Mouse (Mus musculus) heart, adult 2 months (tissue): ENCODE results near the gene Shisa8. TPM values are rescaled to one million over a fixed set of nuclear protein-coding genes. Genes with fewer than 3 reads are reported as not detected.

Experiments used
- DNase-seq, 2 experiments: peaks; one replicate each; pipeline ENCODE4 v3.0.0; 2021
- H3K27ac ChIP-seq: fragments of 200-600 bp; 2 replicates; pipeline ENCODE4 v1.8.1; 2022
- H3K27me3 ChIP-seq: fragments of 200-500 bp; 2 replicates; pipeline ENCODE4 v1.6.1; 2012; ENCODE audit warnings: mild to moderate bottlenecking, low read length, inconsistent platforms, mixed read lengths; ENCODE audit not compliant: control insufficient read depth, insufficient read depth
- H3K36me3 ChIP-seq: fragments of 200-500 bp; 2 replicates; pipeline ENCODE4 v1.6.1; 2012; ENCODE audit warnings: low read length, inconsistent platforms; ENCODE audit not compliant: control insufficient read depth, insufficient read depth
- H3K4me1 ChIP-seq: fragments of 200-500 bp; 2 replicates; pipeline ENCODE4 v1.6.1; 2011; ENCODE audit warnings: low read length; ENCODE audit not compliant: control insufficient read depth, insufficient read depth
- H3K4me3 ChIP-seq: fragments of 200-600 bp; 2 replicates; pipeline ENCODE4 v1.8.1; 2022
- H3K79me2 ChIP-seq: fragments of 200-500 bp; replicated peaks from 2 replicates; pipeline ENCODE4 v1.6.1; 2012; ENCODE audit warnings: mild to moderate bottlenecking, inconsistent platforms, low read length, moderate library complexity, mixed read lengths; ENCODE audit not compliant: control insufficient read depth, insufficient read depth
- H3K9ac ChIP-seq: fragments of 200-500 bp; 2 replicates; pipeline ENCODE4 v1.6.1; 2012; ENCODE audit warnings: low read depth, mild to moderate bottlenecking, control low read depth, inconsistent platforms, low read length, mixed read lengths
- CTCF ChIP-seq: fragments of 200-600 bp; IDR thresholded peaks from 2 replicates; pipeline ENCODE4 v1.8.1; 2022; ENCODE audit warnings: antibody characterized with exemption, mild to moderate bottlenecking, moderate library complexity
- EP300 ChIP-seq: fragments of 200-500 bp; IDR thresholded peaks from 2 replicates; pipeline ENCODE4 v1.6.1; 2011; ENCODE audit warnings: low read depth, low read length, control low read depth; ENCODE audit not compliant: insufficient read depth
- POLR2A ChIP-seq: fragments of 200-500 bp; IDR thresholded peaks from 2 replicates; pipeline ENCODE4 v1.6.1; 2011; ENCODE audit warnings: mild to moderate bottlenecking, low read depth, low read length, control low read depth; ENCODE audit not compliant: insufficient read depth
- WGBS: fragments of 180-500 bp; shearing (Covaris S2); methylation state at CpG from one replicate; pipeline ENCODE4 v1.1.7; 2018; 5-methylcytosine and 5-hydroxymethylcytosine counted together
- intact Hi-C: fragments of 180-260 bp; cut with DNase I; formaldehyde crosslinking; loops from one replicate; pipeline ENCODE4 v1.15.1; 2025
- polyA plus RNA-seq: library from polyadenylated mRNA; depleted of rRNA; stranded (reverse); fragments of >200 nt; gene quantifications from 2 replicates; pipeline ENCODE4 v1.2.3, GENCODE M21; 2012
- total RNA-seq, 2 experiments: library from RNA; stranded (reverse); gene quantifications; 2 replicates each; pipeline ENCODE4 v1.2.3; 2021

Shisa8 gene
- total and polyA plus RNA-seq, 3 experiments = 0.13 to 0.23 (median 0.21) TPM

DNA sequence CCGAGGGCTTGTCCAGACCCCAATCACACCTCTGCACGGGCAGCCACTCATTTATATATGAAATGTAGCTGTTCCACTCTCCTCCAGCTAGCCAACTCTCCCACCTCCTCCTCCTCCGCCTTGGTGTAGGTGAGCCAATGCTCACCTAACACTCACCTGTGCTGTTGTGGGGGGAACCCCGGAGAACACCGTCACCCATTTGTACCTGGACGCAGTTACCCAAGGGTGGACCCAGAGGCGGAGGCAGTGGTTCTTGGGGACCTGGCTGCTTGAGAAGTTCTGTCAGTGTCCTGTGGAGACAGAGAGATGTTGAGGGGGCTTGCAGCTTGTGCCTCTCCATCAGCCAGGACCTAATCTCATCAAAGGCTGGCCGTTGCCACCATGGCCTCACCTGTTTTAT is 4.3 kb downstream of the Shisa8 start:
- Histone ChIP-seq H3K9ac (no peak overlapping the region), H3K79me2 (no peaks in the 10 kb centered on the region), H3K27me3 (peaks cover 10% of the 10 kb centered on the region), H3K4me3 (no peak overlapping the region), H3K4me1 (peaks cover 7% of the 10 kb centered on the region), H3K27ac (no peak overlapping the region), H3K36me3 (no peaks in the 10 kb centered on the region)
- intact Hi-C loops = no loop called here
- 82% methylated on average over 8 of the region's 8 CpGs for whole genome bisulfite sequencing
- TF ChIP-seq CTCF (no peak), EP300 (no peak), POLR2A (no peak)
- no peak for DNase-seq

DNA sequence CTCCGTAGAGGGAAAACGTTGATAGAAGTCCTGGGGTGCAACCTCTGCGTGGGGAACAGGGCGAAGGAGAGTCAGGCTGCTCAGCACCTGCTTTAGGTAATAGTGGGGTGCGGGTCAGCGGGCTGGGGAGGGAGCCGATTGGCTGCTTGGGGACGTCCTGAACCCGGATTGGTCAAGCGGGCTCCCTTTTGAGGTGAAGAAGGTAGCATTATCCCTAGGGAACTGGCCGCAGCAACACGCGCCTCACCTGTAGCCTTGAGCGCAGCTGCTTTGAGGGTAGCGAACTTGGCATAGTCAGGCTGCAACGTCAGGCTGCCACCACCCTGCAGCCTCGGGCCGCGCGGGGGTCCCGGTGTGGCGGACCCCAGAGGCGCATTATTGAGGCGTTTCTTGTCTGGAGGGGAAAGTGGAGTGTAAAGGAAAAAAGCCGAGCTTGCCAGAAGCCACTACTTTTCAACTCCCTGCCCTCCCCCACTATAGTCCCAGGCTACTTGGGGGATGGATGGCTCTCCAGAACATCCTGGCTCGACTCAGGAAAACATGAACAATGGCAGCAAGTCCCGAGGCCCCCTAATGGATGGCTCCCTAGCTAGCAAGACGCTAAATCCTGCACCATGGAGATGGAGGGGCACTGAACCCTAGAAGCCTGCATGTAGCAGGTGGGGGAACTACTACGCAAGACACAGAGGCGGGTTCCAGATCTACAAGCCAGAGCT is 5.0 kb downstream of the Shisa8 start:
- Histone ChIP-seq H3K79me2 (no peaks in the 10 kb centered on the region), H3K27me3 (peaks cover 10% of the 10 kb centered on the region), H3K27ac (no peak overlapping the region), H3K4me1 (peaks cover 7% of the 10 kb centered on the region), H3K4me3 (no peak overlapping the region), H3K36me3 (no peaks in the 10 kb centered on the region), H3K9ac (no peak overlapping the region)
- WGBS = 32% methylated on average over 30 of the region's 30 CpGs
- no peak for TF ChIP-seq EP300
- no peak for TF ChIP-seq CTCF
- no peak for TF ChIP-seq POLR2A
- no peak for DNase-seq
- intact Hi-C loops = no loop called here

DNA sequence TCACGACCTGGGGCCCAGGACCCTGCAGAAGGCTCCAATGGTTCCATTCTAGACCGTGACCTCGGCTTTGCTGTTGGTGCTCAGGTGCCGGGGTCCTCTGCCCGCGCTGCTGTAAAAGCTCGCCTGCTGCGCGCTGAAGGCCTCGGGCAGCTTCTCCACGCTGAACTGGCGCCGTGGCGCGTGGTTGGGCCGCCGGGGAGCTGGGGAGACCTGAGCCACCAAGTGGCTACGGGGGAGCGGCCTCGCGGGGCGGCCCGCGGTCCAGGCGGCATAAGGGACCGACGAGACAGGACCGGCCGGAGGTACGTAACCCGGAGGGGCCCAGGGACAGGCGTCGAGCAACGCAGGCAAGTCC is 5.5 kb downstream of the Shisa8 start:
- Histone ChIP-seq H3K27ac (no peak overlapping the region), H3K36me3 (no peaks in the 10 kb centered on the region), H3K79me2 (no peaks in the 10 kb centered on the region), H3K4me1 (peaks cover 7% of the 10 kb centered on the region), H3K27me3 (peaks cover 5% of the 10 kb centered on the region), H3K9ac (no peak overlapping the region), H3K4me3 (no peak overlapping the region)
- intact Hi-C loops = no loop called here
- WGBS = 32% methylated on average over 34 of the region's 34 CpGs
- TF ChIP-seq POLR2A = no peak
- TF ChIP-seq EP300 = no peak
- TF ChIP-seq CTCF = no peak
- DNase-seq = no peak

DNA sequence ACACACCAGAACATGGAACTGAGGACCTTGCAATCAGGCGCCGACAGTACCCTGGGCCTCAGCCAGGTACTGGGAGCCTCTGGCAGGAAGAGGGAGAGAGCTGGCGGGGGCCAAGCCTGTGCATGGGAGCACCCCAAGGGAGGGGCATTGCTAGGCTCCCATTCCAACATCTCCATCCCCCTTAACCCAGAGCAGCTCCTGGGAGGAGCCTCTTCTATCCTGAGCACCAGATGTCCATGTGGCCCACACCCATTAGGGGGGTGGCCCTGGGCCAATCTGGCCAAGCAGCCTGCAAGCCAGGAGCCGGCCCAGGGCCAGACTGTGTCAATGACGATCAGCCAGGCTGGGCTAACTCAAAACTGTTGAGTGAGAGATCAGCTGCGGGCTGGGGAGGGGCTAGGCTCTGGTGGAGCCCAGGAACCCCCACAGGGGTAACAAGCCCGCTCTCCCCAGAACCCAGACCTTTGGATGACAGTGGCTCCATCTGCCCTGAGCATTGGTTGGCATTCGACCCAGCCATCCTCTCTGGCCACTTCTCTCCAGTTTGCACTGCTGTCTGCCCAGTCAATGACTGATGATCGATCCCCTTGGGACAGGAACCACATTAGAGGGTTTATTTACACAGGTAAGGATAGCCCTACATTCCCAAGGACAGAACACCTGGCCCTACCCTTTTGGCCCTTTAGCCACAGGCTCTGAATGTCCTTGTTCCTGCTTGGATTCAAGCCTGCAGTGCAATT is 6.1 kb downstream of the Shisa8 start:
- H3K79me2 ChIP-seq = no peaks in the 10 kb centered on the region
- no peak for TF ChIP-seq CTCF
- no peak for TF ChIP-seq POLR2A
- TF ChIP-seq EP300 = 0 out of 2 replicates have a peak, but pooled peaks have one; percentile 18
- WGBS = 30% methylated on average over 9 of the region's 9 CpGs
- peaks cover 7% of the 10 kb centered on the region for H3K4me1 ChIP-seq
- DNase-seq = peak; percentile 85 to 86
- no peak overlapping the region for H3K9ac ChIP-seq
- H3K4me3 ChIP-seq = no peak overlapping the region
- no peaks in the 10 kb centered on the region for H3K36me3 ChIP-seq
- H3K27me3 ChIP-seq = no peaks in the 10 kb centered on the region; the same call in 1 of the 2 replicates
- intact Hi-C loops = no loop called here
- no peak overlapping the region for H3K27ac ChIP-seq

DNA sequence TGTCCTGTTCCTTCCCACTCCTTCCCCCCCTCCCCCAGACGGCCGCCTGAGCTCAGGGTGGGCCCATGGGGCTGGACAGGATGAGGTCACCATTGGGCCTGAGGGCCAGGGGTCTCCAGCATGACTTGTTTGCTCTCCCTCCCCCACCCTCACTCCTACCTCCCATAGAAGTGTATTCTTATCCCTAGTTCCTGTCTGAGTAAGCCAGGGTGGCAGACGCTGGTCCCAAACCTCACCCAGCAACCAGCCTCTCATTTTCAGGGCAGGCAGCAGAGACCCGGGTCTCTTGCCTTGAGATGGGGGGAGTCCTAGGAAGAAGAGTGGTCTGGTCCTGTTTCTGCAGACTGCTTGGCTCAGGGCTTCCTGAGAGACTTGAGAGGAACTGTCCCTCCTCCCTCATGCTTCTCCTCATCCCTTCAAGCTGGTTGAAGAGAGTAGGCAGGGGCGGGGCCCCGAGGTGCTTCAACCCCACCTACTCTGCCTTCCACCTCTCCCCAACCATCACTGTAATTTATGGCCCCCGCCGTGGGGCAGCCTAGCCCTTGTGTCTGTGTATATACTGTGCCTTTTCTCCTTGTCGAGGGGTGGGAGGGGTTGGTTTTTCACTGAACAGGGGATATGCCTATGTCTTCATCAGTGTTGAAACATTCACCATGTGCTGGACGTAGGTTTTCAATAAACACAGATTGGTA is 7.8 kb downstream of the Shisa8 start:
- intact Hi-C loops = no loop called here
- no peak for TF ChIP-seq CTCF
- TF ChIP-seq EP300 = no peak
- no peak for TF ChIP-seq POLR2A
- no peaks in the 10 kb centered on the region for H3K79me2 ChIP-seq
- H3K36me3 ChIP-seq = no peaks in the 10 kb centered on the region
- H3K4me1 ChIP-seq = peaks cover 7% of the 10 kb centered on the region
- WGBS = 71% methylated on average over 10 of the region's 10 CpGs
- DNase-seq = no peak
- no peak overlapping the region for H3K4me3 ChIP-seq
- H3K27me3 ChIP-seq = no peaks in the 10 kb centered on the region; the same call in 1 of the 2 replicates
- H3K27ac ChIP-seq = no peak overlapping the region
- no peak overlapping the region for H3K9ac ChIP-seq
